Mouse (Mus musculus) spleen, adult 2 months (tissue): ENCODE measurements around the gene Armc5.

Experiments
- CTCF ChIP-seq: fragments of 200-500 bp; IDR thresholded peaks from 2 replicates; pipeline ENCODE4 v1.5.1; 2011; ENCODE audit warnings: mild to moderate bottlenecking, inconsistent platforms; ENCODE audit not compliant: insufficient read depth, insufficient read length, insufficient replicate concordance; ENCODE audit errors: extremely low read depth
- POLR2A ChIP-seq: fragments of 200-500 bp; IDR thresholded peaks from 2 replicates; pipeline ENCODE4 v1.6.1; 2011; ENCODE audit warnings: low read depth, low read length, inconsistent platforms

DNA sequence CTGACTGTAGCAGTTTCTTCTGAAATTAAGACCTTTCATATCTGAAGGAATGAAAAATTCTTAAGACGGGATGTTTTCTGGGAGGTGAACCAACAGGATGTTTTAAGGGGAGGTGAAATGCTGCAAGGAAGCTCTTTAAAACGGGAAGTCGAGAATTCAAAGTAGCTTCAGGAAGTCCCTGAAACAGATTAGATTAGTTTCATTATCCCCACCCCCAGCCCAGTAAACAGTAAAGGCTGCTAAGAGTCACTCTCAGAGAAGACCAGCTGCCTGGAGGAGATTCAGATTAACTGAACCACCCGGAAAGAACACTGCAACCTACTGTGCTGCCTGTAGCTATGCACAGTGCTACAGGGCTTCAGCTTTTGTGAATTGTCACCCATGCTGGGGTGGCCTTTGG is 17.2 kb upstream of the Armc5 start:
- TF ChIP-seq POLR2A (no peak), CTCF (no peak)
